Mouse (Mus musculus): ENCODE results near the gene Fgf8. TPM values are rescaled to one million over a fixed set of nuclear protein-coding genes. Genes with fewer than 3 reads are reported as not detected.

The Fgf8 gene
- polyA plus RNA-seq (2012; rRNA removed): 0.02 TPM in 1 of 2 replicates, not detected in the other

DNA sequence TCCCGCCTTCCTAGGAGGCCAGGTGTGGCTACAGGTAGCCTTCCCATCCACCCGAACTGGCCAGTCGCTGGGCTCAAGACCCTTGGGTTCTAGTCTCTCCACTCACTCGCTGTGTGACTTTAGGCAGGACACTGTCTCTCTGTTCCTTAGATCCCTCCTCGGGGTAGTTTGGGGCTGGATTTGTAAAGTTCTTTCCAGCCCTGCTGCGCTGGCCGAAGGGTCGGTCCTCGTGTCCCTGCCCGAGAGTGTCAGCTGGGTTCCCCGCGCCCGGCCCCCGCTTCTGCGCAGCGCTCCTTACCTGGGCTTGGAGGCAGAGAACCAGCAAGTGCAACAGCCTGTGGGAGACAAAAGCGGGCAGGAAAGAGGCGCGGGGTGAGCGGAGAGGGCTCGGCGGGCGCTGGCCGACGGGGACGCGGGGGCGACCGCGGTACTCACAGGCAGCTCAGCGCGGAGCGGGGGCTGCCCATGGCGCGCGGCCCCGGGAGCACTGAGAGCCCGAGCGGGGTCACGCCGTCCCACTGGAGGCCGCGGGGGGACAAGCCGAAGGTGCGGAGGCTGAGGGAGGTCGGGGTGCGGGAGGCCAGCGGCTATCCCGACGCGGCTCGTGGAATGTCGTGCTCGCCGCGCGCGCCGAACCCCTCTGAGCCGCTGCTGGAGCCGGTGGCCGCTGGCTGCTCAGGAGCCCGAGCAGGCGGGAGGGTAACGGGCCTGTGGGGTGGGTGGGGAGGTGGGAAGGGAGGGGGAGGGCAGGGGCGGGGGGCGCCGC, at the start of gene Fgf8:
TSS of gene Fgf8 (minus strand) at position 698 of the 766 bp plus-strand sequence.

DNA sequence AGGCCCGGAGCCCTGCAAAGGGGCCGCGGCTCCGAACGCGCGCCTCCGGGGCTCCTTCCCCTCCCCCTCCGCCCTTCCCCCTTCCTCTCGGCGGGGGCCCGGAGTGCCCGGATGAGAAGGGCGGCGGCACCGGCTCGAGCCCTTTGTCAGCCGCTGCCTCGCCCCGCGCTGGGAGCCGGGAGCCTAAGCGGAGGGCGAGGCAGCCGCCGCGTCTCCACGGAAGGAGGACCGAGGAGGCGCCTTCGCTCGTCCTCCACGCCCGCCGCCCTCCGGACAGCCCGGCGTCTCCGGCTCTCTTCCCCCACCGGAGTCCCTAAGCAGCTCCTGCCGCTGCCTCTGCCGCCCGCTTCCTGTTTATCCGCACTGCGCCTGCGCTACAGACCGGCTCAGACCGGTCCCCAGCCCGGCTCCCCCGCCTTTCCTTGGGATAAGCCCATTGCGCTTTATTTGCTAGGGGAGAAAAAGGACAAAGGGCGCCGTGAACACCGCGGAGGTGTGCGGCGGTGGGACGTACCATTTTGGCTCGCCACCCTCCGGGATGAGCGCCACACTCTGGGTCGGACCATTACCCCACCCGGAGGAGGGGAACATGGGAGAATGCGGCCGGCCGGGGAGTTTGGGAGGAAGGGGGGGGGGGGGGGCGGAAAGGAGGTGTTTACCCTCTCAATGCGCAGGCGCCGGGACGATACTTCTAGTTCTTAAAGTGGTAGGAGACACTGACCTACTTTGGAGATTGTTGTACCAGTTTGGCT, 40.6 kb upstream of the Fgf8 start, which contains the start of gene Mgea5:
TSS of gene Mgea5 (minus strand) at position 657 of the 752 bp plus-strand sequence.

DNA sequence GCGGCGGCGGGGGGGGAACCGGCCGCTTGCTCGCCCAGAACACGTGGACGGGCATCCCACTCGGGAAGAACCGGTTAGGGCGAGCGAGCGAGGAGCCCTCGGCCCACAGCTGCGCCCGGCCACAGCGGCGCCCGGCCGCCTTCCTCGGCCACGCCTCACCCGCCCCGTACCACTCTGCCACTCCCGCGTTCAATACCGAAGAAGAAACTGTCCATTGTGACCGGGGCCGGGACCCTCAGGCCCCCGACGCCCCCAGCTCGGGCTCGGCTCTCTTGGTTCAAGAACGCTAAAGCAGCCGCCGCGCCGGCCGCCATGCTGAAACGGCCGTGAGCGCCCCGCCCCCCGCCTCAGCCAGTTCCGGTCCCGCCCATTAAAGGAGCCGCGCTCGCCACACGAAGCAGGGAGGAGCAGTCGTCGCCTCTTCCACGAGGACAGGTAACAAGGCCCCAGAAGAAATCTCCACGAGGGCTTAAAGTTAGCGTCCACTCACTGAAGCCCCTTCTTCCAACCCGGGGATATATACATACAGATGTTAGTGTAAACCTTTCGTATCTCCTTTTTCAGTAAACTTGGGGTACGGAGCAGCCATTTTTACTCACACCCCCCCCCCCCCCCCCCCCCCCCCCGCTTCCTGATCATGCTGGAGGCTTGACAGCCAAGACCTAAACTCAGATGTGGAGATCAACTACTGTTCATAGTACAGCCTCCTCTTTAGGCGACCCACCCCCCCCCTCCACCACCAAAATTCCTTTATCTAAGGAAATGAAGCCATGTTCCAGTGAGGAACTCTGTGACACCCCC, 6.7 kb upstream of the Fgf8 start, which contains the start of gene Npm3:
TSS of gene Npm3 (minus strand) at position 349 of the 801 bp plus-strand sequence.

Other genes with a start within 250 kb of the Fgf8 start
- 3.0 and 3.9 TPM in 2 replicates for gene Poll, start 182.4 kb downstream of the Fgf8 start, polyA plus RNA-seq (2012; rRNA removed)
- 7.4 and 7.8 TPM in 2 replicates for gene Gm17018, start 182.3 kb downstream of the Fgf8 start, polyA plus RNA-seq (2012; rRNA removed)
- 12.0 and 13.1 TPM in 2 replicates for gene Fbxw4, start 82.6 kb downstream of the Fgf8 start, polyA plus RNA-seq (2012; rRNA removed)
- gene Npm3, start 6.7 kb upstream of the Fgf8 start, polyA plus RNA-seq (2012; rRNA removed): 57.9 and 59.5 TPM in 2 replicates
- gene Mgea5, start 40.9 kb upstream of the Fgf8 start, polyA plus RNA-seq (2012; rRNA removed): 28.8 and 30.8 TPM in 2 replicates
- gene Kcnip2, start 73.1 kb upstream of the Fgf8 start, polyA plus RNA-seq (2012; rRNA removed): 1.4 TPM in 2 replicates

All from liver, embryonic 14 days (tissue).